Mouse (Mus musculus): Measurements from ENCODE around the gene Rcbtb2.
A peak's percentile ranks its signal among the peaks of the same experiment; 100 is the strongest.

Rcbtb2 gene

GRCm38 (mm10) chr14:73148125-73148524, 25.3 kb downstream of the Rcbtb2 start:
- DNase-seq (ENCODE audit: low spot score): no peak

GRCm38 (mm10) chr14:73161303-73161702, 38.5 kb downstream of the Rcbtb2 start:
- no peak for DNase-seq (ENCODE audit: low spot score)

GRCm38 (mm10) chr14:73162192-73162800, 39.5 kb downstream of the Rcbtb2 start:
- no peak for DNase-seq (ENCODE audit: low spot score)

GRCm38 (mm10) chr14:73163363-73163998, 40.6 kb downstream of the Rcbtb2 start:
- DNase-seq (ENCODE audit: low spot score): no peak

GRCm38 (mm10) chr14:73165136-73165535, 42.3 kb downstream of the Rcbtb2 start:
- no peak for DNase-seq (ENCODE audit: low spot score)

- DNase-seq (ENCODE audit: low spot score): no peak
Measured at GRCm38 (mm10) chr14:73168605-73169004, 45.8 kb downstream of the Rcbtb2 start.

GRCm38 (mm10) chr14:73169926-73170844, 47.3 kb downstream of the Rcbtb2 start:
- no peak for DNase-seq (ENCODE audit: low spot score)

- DNase-seq (ENCODE audit: low spot score): no peak
Measured at GRCm38 (mm10) chr14:73172196-73173011, 49.6 kb downstream of the Rcbtb2 start.

- no peak for DNase-seq (ENCODE audit: low spot score)
Measured at GRCm38 (mm10) chr14:73173662-73174061, 50.8 kb downstream of the Rcbtb2 start.

- no peak for DNase-seq (ENCODE audit: low spot score)
Measured at GRCm38 (mm10) chr14:73174091-73174995, 51.5 kb downstream of the Rcbtb2 start.

- DNase-seq (ENCODE audit: low spot score): no peak
Measured at GRCm38 (mm10) chr14:73175031-73175430, 52.2 kb downstream of the Rcbtb2 start.

- no peak for DNase-seq (ENCODE audit: low spot score)
Measured at GRCm38 (mm10) chr14:73175814-73176213, 53.0 kb downstream of the Rcbtb2 start.

GRCm38 (mm10) chr14:73176266-73176665, 53.4 kb downstream of the Rcbtb2 start:
- DNase-seq (ENCODE audit: low spot score): no peak

- DNase-seq (ENCODE audit: low spot score): no peak
Measured at GRCm38 (mm10) chr14:73177961-73178360, 55.1 kb downstream of the Rcbtb2 start.

GRCm38 (mm10) chr14:73179221-73179681, 56.4 kb downstream of the Rcbtb2 start:
- DNase-seq (ENCODE audit: low spot score): no peak

- DNase-seq (ENCODE audit: low spot score): no peak
Measured at GRCm38 (mm10) chr14:73180671-73181070, 57.8 kb downstream of the Rcbtb2 start.

GRCm38 (mm10) chr14:73181144-73181543, 58.3 kb downstream of the Rcbtb2 start:
- DNase-seq (ENCODE audit: low spot score): no peak

GRCm38 (mm10) chr14:73186875-73187274, 64.0 kb downstream of the Rcbtb2 start:
- DNase-seq (ENCODE audit: low spot score): no peak

GRCm38 (mm10) chr14:73199058-73199457, 76.2 kb downstream of the Rcbtb2 start:
- peak; percentile 18 for DNase-seq (ENCODE audit: low spot score)

- DNase-seq (ENCODE audit: low spot score): no peak
Measured at GRCm38 (mm10) chr14:73201447-73201846, 78.6 kb downstream of the Rcbtb2 start.

- DNase-seq (ENCODE audit: low spot score): no peak
Measured at GRCm38 (mm10) chr14:73204016-73204415, 81.2 kb downstream of the Rcbtb2 start.

All from left cerebral cortex, adult 11 months (tissue).